Mouse (Mus musculus): ENCODE measurements around the gene C3ar1.

Gene C3ar1

DNA sequence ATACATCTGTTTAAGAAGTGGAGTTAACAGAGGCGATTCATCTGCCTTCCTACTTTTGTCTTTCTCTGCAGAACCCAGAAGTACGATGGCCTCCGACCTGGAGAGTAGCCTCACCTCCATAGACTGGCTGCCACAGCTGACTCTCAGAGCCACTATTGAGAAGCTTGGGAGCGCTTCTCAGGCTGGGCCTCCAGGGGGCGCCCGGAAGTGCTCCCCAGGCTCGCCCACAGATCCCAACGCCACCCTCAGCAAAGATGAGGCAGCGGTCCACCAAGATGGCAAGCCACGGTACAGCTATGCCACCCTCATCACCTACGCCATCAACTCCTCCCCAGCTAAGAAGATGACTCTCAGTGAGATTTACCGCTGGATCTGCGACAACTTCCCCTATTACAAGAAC lies 27.9 kb downstream of the C3ar1 start:
- DNase-seq (ENCODE audit: low read depth, low spot score), result no peak

DNA sequence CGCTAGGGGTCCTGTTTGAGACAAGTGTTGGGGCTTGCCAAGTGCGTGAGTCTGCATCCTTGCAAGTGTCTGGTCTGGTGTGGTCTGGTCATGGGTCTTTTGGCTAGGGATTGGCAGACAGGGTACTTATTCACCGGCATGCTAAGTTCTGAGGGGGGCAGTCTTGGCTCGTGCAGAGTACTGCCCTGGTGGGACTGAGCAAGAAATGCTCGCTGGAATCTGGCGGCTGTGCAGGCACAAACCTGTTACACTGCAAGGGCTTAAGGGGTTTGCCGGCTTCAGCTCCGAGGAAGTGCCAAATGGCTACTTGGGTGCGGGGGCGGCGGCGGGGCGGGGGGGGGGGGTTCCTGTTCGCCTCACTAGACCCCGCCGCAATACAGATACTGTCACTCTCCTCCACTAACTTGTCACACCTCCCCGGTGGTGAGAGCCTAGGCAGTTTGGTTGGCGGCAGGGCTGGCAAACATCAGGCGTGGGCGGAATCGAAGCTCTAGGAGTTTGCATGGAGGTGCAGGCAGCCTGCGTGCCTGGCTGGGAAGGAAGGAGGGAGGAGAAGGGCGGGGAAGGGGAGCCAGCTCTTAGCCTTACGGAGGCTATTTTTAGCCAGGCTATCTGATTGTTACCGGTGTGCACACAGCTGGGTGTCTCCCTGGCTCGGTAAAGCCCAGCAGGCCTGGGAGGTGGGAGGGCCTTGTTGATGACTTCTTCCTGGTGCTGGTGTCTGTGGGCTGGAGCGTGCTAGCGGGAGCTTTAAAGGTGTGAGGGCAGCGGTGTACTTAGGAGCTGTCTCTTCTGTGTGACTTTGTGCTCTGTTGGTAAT lies 29.8 kb downstream of the C3ar1 start:
- DNase-seq (ENCODE audit: low read depth, low spot score), result peak; percentile 64

DNA sequence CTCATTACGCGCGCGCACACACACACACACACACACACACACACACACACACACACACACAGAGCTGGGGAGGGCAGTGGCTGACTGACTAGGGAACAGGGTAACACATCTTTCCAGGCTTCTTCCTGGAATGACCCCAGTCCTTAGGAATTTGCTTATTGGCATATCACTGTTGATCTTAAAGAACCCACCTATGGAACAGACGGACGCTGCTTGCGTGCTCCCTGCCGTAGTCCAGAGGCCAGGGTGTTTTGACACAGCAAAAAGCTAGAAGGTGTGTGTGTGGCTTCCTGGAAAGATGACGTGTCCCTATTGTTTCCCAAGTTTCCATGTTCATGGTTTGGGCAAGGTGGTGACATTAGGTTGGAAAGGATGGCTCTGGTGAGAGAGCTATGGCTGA lies 30.8 kb downstream of the C3ar1 start:
- no peak for DNase-seq (ENCODE audit: low read depth, low spot score)

DNA sequence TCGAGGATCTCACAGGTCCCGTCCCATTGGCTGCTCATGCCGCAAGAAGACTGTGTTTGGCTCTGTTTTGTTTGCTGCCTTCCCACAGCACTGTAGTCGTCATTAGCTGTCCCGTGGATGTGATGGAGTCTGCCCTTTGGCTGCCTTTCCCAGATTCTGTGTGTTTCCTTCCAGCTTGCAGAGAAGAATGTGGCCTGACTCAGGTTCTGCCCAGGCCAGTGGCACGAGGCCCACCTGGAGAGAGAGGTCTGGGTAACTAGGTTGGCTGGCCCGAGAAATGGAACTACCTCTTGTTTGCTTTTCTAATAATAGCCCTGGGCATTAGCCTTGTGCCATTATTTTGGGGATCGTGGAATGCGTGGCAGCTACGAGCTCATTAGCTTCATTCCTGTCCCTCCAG lies 31.9 kb downstream of the C3ar1 start:
- DNase-seq (ENCODE audit: low read depth, low spot score), result peak; percentile 34

DNA sequence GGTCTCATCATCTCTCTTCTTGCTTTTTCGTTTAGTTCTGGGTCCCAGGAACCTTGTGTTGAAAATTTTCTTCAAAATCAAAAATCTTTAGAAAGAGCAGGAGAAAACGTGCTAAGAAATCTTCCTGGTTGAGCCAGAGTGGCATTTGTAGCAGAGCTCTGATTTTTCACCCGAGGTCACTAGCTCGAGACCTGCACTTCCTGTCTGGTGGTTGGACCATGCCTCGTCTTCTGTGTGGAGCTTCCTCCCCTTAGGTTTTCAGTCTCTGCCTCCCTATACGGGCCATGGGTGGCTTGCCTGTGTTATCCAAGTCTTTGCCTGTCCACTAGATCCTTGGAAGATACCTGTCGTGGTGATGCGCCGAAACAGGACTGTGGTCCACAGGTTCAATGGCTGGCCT lies 34.1 kb downstream of the C3ar1 start:
- no peak for DNase-seq (ENCODE audit: low read depth, low spot score)

DNA sequence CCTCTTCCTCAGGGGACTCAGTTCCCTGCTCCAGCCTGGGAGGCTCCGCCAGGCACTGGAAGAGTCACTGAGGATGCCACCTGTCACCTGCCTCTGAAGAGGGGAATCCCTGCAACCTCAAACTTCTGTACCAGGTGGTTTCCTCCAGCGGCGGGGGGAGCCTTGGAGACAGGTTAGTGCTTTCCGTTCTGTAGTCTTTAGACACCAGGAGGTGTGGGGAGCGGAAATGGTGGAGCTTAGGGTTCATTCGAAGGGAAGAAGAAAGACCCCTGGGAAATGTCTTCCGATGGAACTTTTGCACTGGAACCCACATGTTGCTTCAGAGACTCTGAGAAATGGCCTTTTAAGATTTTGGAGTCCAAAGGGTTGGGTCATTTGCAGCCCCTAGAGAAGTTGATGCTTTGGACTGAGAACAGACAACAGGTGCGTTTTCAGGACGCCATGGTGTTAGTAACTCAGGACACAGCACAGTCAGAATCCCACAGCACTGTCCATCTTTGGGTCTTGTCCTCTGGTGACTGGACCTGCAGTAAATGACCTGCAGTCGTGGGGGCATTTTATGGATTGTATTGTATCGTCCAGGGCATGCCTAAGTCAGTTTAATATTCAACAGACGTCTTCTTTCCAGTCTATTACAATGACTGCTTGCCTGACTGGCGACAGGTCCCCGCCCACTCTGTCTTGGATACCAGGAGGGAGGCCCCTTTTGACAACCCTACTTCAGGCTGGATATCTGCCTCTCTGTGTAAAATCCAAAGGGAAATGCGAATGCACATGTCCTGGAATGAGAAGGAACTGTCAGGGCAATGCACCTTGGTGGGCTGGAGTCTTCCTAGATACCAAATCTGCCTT lies 34.9 kb downstream of the C3ar1 start:
- DNase-seq (ENCODE audit: low read depth, low spot score), result no peak

DNA sequence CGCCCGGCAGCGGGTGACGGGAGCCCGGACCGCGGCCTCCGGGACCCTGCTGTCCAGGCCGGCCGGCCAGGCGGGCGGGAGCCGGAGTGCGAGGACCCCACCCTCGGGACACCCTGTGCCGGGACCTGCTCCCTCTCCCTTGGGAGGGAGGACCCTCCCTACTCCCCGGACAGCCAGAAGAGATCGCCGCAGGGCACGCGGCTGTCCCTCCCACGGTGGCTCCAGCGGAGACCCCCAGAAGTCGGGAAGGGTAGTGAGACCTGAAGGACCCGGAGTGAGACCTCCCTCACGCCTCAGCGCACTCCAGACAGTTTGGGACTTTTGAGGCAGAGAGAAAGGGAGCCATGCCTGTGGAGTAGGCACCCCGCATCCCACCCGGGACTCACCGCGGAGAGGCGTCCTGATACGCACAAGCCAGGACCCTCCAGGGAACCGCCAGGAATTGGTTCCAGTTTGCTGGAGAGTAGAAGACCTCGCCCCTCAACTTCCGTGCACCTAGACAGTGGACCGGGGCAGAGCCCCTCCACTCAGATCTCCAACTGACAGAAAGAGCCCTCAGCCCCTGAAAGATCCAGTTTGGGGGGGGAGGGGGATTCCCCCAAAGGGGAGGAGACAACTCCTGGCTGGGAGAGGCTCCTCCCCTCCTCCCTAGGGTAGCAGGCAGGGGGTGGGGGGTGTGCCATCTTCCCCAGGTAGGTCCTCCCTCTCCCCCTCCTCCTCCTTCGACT lies 35.7 kb downstream of the C3ar1 start:
- DNase-seq (ENCODE audit: low read depth, low spot score), result no peak

DNA sequence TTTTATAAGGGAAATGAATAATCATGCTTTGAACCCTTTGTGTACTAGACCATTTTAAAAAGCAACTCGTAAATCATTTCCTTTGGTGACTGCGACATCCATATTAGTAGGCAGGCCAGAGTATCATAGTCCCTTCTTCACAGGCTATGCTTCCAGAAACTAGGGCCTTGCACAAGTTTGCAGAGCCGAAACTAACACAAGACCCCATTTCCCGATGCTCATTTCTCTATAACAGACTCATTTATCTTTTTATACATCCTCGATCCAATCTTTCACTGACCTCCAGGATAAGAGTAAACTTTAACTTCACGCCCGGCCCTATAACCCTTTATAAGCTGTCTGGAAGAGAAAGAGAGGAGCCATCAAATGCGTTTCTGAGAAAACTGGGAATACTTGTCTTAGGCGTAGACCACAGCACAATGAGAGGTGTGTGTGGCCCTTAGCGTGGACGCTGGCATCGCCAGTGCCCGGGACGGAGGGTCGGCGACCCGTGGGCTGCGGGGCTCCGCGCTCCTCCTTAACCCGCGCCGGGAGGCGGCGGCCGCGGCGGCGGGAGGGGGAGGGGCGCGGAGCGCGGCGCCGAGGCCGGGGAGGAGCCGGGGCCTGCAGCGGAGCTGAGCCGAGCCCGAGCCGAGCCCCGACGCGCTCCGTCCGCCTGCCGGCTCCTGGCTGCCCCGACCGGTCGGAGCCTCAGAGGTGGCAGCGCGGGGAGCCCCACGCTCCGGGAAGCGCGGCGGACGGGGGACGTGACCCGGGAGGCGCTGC lies 36.5 kb downstream of the C3ar1 start, which contains the start of gene Foxj2:
Gene Foxj2, plus strand, starts transcription at position 609 of the 765 bp plus-strand sequence.
- DNase-seq (ENCODE audit: low read depth, low spot score), result peak; percentile 48

DNA sequence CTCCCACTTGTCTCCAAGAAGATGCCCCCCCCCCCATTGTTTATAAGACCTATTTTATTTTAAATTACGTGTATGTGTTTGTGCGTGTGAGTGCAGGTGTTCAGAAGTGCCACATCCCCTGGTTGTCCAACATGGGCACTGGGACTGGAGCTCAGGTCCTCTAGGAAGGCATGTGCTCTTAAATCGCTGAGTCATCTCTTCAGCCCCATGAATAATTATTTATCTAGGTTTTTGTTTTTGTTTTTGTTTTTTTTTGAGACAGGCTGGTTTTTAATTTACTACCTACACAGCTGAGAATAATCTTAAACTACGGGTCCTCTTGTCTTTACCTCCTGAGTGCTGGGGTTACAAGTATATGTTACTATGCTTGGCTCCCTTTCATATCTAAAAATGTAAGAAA lies 42.3 kb downstream of the C3ar1 start:
- DNase-seq (ENCODE audit: low read depth, low spot score), result no peak

DNA sequence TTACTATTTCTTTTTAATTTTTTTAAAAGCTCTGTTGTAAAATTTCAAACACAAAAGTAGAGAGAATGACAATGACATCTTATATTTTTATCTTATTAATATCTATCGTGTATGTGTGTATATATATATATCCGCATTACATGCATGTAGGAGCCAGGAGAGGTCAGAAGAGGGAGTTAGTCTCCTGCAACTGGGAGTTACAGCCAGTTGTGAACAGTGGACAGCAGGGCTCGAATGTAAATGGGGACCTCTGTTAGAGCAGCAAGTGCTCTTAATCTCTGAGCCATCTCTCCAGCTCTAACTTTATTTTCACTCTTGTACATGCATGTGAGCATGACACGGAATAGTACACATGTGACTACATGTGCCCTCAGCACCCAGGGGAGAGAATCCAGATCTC lies 43.2 kb downstream of the C3ar1 start:
- no peak for DNase-seq (ENCODE audit: low read depth, low spot score)

DNA sequence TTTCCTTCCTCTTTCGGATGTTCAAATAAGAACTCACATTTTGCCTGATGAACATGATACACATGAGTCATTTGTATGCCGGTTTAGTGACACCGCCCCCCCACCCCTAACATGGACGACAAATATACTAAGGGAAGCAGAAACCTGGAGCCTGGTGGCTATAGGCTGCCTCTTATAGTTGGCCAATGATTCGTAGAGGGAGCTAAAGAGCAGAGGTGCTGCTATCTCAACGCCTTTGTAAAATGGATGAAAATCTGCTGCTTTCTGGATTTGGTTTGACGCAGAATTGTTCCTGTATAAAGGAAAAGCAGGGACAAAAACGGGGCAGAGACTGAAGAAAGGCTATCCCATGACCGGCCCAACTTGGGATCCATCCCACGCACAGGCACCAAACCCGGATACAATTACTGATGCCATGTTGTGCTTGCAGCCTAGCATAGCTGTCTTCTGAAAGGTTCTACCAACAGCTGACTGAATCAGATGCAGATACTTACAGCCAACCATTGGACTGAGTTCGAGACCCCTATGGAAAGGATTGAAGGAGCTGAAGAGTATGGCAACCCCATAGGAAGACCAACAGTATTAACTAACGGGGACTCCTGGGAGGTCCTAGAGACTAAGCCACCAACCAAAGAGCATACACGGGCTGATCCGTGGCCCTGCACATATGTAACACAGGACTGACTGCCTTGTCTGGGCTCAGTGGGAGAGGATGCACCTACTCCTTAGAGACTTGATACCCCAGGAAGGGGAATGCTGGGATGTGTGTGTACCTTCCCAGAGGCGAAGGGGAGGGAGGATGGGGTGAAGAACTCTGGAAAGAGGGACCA lies 44.0 kb downstream of the C3ar1 start:
- DNase-seq (ENCODE audit: low read depth, low spot score), result peak; percentile 32

DNA sequence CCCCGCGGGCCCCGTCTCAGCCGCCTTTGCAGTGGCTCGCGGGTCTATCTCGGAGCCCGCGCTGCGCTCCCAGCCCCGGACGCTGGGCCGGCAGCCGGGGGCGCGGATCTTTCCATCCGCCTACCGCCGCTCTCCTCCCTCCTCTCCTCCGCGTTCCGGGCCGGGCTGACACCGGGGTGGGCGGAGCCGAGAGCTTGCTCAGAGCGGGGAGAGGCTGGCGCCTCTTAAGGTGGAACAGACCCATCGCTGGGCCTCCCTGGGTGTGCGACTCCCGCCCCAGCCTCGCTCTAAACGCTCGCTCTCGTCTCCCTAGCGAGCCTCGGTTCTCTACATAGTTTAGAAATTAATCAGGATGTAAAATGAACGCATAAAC lies 44.7 kb downstream of the C3ar1 start:
- peak; percentile 92 for DNase-seq (ENCODE audit: low read depth, low spot score)

DNA sequence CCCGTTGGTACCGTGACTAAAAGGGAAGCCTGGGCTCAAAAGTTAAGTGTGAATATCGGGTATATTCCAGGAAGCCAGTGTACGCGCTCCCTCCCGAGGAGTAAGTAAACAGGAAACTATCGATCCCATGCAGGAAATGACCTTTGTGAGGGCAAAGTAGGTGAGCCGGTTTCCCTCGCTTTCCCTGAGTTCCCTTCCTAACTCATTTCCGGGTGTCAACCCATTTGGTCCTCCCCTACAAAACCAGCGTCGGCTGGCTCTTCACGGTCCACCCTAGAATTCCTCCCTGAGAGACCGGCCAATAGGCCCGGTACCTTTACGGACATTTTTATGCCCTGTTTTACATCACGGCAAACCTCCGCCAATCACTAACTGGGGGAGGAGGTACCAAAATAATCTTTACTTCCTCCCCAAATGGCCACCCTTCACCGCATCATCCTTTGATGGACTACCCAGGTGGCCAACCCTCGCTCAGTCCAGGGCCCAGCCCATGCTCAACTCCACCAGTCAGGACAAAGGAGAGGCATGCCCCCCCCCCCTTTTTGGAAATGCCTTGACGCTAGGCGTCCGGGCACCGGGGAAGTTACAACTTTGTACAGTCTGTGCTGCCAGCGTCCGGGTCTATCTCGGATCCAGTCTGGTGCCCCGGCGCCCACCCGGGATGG lies 45.2 kb downstream of the C3ar1 start:
- DNase-seq (ENCODE audit: low read depth, low spot score), result peak; percentile 99

DNA sequence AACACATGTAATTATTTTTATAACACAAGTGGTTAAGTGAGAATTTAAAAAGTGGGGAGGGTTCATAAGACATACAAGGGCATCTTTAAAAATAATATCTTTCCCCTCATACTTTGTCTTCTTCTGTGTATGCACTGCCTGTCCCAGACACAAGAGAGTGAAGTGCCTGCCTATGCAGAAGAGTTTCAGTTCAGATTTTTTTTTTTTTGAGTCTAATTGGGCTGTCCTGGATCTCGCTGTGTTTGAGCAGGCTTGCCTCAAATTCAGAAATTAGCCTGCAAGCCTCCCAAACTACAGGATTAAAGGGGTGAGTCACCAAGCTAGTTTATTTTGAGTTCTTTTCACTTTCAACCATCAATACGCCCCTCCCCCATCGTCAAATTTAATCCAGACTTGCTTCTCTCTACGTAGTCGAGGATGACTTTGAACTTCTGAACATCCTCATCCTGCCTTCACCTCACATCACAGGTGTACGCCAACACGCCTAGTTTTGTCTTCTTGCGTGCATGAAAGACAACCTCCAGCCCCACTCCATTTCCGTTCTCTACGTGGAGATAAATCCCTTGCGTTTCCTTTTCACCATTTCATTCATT lies 45.8 kb downstream of the C3ar1 start:
- no peak for DNase-seq (ENCODE audit: low read depth, low spot score)

DNA sequence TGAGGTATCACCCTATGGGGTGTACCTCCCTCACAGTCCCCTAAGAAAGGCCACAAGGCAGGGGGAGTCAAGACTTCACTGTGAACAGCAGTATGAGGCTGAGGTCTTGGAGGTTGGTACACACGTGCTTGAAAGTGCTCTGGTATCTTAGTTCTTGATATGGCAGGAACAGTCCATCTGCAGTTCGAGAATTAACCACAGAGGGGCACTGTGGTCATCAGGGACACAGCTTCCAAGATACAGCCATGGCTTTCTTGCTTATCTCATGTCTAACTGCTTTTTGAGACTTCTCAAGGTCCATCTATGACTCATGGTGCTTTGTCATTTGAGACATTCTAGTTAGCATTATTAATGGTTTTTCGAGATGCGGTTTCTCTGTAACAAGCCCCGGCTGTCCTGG lies 51.5 kb downstream of the C3ar1 start:
- DNase-seq (ENCODE audit: low read depth, low spot score), result peak; percentile 48

DNA sequence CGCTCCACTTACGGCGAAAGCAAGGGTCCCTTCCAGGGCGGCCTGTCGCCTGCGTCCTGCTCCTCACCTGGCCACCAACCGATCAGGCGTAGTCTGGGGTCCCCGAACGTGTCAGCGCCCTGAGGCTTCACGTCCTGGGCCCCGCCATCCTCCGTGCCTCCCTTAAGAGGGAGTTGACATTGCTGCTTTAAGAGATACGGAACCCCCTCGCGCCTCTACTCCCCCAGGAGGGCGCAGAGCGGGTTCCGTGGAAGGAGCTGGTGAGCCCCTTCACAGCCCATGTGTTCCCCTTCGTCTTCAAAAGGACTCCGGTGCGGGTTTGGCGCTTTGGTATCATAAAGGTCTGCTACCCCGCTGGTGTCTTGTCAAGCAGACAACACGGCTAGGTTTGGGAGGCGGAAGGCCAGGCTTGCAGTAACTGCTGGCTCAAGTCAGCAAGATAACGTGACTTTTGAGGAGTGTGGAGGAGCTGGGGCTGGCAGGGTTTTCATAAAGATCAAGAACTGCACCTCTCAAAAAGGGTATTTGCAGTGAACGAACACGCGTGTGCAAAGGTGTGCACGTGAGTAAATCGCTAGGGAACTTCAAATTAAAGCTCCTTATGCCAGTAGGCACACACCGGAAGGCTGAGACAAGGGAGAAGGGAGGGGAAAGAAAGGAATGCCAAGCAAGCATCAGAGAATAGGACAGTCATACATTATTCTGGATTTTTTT lies 54.0 kb downstream of the C3ar1 start:
- no peak for DNase-seq (ENCODE audit: low read depth, low spot score)

DNA sequence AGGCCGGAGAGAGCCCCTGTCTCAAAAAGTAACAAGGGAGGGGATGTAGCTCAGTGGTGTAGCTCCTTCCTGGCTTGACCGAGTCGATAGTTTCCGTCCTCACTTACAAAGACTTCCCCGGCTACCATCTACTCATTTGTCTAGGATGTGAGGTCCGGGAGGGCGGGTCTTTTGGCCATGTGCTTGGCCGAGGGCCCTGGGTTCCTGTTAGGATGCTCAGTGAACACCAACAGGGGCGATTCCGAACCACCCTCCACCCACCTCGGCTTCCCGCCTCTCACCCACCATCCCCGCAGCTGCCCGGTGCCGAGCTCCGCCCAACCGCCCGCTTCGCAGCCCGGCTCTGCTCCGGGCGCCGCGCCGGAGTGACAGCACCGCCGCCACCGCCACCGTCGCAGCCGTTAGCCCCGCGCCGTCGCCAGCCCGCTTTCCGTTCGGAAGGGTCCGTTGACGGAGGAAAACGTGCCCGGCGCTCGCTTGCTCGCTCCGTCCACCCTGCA lies 54.6 kb downstream of the C3ar1 start, which contains the start of gene Slc2a3:
Gene Slc2a3, minus strand, starts transcription at position 340 of the 500 bp plus-strand sequence.
- no peak for DNase-seq (ENCODE audit: low read depth, low spot score)

DNA sequence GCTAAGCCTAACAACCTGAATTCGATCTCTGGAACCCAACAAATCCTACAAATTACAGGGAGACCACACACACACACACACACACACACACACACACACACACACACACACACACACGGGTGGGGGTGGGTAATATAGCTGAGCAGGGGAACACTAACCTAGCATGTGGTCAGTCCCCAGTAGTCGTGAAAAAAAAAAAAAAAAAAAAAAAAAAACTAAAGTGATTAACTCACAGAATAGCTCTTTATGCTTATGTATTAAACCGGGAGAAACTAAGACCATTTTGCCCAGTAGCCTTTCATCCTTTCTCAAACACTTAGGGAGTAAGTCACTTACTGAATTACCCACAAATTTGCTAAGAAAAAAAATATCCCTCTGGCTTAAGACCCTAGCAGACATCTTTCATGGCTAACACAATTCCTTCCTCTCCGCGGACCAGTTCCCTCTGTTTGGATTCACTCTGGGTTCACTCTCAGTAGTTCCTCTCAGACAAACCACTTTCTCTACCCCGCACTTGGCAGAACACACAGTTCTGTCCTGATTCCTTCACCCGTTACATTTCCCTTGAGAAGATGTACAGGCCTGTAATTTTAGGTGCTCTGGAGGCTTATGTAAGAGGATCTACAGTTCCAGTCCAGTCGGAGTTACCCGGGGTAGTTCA lies 55.2 kb downstream of the C3ar1 start:
- DNase-seq (ENCODE audit: low read depth, low spot score), result peak; percentile 40

All from skeletal muscle tissue, adult 2 months (tissue).